Mouse (Mus musculus) right cerebral cortex, postnatal 4 days (tissue): ENCODE results near the gene Ccdc91.

Experiments used
- DNase-seq: peaks from one replicate; pipeline ENCODE4 v3.0.0-alpha.2; 2022

Gene Ccdc91

DNA sequence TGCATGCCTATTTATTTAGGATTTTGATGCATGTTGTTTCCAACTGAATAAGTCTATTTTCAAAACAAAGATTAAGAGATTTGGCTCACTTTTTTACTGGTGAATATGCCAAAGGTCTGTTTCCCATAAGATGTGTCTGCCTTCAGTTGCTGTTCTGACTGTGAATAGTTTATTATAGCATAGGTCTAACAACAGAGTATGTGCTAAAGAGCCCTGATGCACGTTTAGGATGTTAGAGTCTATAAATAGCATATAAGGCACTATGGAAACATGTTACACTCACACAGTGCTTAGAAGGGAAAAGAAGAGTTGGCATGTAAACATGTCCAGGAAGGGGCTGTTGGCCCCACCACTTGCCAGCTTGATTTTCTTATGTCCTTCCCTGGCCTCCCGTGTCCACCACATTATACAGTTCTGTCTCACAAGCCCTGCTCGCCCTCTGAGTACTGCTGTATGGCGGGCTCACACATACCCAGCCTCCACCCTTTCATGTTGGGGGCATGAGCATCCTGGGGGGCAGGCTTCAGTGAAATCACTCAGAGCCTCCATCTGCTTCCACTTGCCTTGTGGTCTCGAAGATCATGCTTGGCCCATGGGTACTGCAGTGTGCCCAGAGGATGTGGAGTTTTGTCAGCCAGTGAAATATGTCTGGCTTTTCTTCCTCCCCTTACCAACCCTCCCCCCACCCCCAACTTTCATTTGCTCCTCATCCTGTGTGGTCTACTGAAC is 99.0 kb downstream of the Ccdc91 start:
- no peak for DNase-seq

DNA sequence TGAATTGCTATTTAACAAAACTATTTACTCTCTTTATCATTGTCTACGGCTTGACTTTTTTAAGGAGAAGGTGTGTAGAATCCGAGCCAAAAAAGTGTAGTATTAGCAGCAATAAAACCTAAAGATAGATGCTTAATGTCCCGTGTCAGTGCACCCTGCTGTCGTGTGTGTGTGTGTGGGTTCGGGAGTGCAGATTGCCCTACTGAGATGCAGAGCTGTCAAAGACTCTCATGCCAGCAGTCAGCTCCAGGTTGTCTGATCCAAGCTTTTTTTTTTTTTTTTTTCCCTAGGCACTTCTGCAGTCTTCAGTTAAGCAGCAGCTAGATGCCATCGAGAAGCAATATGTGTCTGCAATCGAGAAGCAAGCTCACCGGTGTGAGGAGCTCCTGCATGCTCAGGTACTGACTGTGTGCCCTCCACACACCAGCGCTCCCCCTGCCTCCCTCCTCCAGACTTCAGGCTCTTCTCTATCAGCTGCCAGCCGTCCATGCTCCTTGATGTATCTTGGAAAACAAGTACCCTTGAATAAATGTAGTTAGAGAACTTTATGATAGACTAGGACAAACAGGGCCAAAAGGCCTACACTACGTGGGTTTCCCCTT is 99.7 kb downstream of the Ccdc91 start:
- DNase-seq, result no peak

DNA sequence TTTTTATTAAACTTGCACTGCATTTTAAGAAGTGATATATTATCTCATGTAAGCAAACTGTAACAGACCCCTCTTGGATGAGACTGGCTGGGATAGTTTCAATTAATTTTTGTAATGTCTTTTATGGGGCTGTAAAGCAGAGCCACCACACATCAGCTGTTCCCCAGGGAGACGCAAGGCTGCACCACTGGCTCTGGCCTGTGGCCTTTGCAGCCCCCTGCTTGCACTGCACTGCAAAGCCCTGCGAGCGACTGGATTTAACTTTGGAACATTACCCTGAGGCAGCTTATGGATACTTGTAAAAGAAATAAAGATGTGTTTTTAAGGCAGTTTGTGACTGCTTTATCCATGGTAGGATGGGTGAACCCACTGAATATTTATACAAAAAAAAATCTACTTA is 112.0 kb downstream of the Ccdc91 start:
- no peak for DNase-seq

DNA sequence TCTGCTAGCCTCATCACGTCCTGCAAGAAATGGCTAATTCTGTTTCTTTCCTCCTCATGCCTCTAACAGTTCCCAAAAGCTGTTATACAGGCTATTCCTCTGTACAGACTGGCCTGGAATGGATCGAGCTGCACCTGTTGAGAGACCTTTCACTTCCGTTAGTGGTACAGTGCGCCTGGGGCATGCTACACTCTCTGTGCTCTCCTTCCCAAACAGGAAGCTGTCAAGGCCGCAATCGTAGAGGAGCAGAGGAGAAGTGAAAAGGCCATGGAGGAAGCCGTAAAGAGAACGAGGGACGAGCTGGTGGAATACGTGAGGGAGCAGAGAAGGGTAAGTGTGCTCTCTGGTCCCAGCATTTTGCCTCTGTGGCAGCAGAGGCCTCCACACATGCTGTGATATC is 131.0 kb downstream of the Ccdc91 start:
- DNase-seq, result no peak

DNA sequence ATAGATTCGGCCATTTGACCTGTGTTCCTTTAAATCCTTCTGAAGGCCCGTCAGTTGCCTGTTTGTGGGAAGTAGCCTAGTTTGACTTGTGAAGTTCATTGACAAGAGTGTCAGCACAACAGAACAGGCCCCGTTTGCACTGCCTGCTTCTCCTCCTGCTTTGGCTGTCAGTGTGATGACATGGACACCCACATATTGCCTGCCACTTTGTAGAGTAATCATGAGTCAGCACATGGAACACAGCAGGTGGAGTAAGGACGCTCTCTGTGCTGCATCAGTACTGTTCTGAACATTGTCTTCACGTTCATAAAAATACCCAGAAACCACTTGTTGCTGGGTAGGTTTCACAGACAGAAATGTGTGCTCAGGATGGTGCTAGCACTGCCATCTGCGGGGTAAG is 132.0 kb downstream of the Ccdc91 start:
- DNase-seq, result no peak

DNA sequence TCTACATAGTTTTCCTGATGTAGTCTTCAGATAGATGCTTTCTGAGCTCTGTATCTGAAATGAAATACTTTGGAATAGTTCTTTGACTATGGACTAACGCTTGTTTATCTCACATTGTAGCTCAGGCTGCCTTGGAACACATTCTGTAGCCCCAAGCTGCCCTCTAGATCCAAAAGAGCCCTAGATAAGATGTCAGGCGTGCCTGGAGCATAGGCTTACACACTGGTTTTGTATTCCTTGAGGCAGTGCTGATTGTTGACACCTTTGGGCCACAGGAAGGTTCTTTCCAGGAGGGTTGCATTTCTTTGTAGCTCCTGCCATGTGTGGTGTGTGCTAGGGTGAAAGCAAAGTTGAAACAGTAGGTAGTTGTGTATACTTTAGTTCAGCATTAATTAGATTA is 139.7 kb downstream of the Ccdc91 start:
- no peak for DNase-seq

DNA sequence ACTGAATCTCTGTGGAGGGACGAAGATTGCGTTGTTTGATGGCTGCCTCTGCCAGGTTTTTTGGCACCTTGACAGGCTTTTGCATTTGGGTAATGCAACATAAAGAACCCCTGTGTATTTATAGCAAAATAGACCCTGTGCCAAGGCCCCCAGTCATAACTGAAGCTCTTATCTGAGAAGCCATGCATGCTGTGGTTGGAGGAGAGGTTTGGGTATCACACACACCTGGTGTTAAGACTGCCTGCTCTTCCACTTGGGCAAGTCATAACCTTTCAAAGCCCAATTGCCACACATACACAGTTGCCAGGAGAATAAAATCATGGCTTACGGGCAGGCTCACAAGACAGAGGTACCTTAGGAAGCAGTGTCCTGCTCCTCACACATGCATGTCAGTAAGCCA is 147.5 kb downstream of the Ccdc91 start:
- no peak for DNase-seq

DNA sequence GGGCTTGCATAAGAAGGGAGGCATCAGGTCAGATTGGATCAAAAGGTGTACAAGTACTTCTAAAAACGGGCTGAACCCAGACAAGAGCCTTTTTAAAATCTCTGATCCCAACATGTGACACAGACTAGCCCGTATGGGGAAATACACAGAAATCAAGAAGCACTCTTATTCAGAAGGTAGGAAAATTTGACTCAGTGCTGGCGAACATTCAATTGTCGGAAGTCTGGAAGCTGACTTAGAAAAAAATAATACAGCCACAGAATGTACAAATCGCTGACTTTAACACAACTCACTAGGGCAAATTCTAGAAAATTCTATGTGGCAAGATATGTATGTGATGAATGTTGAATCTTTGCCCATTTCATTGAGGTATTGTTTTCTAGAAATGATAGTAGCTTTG is 160.8 kb downstream of the Ccdc91 start:
- no peak for DNase-seq

DNA sequence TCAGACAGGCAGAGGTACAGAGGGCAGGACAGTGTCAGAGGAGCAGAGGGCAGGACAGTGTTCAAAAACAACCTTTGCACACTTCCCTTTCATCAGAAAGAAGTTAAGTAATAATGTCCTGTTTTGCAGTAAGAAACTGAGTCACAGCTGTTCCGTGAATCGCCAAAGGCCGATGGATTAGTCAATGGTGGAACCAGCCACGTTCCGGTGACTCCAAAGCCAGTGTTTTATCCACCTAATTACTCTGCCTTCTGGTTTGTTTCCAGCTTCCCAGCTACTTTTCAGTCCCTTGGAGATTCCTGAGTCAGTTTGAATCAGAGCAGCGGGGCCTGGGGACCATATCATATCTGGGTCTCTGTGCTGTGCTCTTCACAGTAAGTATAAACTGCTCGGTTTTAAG is 168.2 kb downstream of the Ccdc91 start:
- no peak for DNase-seq

DNA sequence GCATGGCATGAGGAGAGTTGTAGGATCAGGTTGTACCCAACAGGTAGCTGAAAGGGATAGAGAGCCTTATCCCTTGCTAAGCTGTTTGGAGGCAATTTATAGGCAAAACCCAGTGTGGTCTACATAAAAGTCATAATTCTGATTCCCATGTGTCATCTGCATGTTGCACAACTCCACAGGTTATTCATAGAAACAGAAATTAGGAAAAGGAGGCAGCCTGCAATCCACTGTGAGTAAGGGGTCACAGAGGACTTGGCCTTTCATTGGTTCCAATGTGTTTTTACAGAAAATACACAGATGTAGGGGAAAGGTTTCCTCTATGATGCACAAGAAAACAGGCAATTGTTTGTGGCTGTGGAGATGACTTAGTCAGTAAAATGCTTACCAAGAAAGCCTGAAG is 168.8 kb downstream of the Ccdc91 start:
- no peak for DNase-seq

DNA sequence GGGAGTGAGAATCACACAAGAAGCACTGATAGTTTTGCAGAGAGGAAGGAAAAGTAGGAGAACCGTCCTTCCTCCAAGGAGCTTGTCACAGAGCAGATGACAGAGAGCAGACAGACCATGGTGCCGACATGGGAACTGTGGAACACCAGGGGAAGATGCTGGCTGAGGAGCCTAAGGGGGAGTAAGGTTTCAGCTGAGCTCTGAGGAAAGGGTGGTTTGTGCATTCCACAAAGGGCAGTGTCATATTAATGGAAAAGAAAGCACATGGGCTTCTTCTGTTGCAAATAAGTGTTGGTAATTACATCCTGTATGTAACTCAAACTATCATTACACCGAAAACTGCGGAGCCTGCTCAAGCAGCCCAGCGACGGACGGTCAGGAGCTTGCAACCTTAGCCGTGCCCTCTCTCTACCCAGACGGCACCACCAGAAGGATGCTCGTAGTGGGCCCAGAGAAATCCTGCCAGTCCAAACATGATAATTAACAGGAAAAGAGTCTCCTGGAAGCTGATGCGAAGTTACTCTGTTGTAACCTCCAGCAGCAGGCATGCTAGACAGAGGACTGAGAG is 170.9 kb downstream of the Ccdc91 start:
- no peak for DNase-seq

DNA sequence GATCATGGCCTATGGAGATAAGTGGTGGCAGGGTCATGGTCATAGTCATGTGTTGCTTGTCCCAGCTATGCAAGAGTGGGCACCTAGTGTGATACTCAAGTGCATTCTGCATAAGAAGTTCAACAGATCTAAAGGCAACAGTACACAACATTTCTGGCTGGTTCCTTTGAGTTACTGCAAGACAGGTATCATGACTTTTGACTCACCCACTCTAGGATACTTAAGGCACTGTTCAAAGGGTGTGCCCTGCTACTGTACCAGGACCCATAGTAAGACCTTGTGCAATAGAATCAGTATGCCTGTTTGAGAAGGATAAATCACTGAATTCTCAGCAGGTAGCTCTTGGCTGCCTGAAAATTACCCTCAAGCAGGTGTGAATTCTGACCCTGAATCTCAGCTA is 182.4 kb downstream of the Ccdc91 start:
- no peak for DNase-seq

DNA sequence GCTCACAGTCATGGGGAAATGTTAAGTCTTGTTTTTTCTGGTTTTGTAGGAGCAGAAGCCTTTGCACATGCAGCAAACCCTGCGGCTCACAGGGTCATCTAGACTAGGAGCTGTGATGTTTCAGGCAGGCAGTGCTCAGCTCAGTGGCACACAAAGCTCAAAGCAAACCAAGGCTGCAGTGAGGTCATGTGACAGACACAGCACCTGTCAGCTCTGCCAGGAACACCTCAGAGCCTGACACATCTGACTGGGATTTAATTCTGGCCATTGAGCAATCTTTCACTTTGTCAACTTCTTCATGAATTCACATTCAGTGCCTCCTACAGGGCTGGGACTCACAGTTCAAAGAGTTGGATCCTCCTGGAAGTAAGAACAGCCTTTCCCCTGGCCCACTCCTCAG is 185.1 kb downstream of the Ccdc91 start:
- DNase-seq, result no peak

DNA sequence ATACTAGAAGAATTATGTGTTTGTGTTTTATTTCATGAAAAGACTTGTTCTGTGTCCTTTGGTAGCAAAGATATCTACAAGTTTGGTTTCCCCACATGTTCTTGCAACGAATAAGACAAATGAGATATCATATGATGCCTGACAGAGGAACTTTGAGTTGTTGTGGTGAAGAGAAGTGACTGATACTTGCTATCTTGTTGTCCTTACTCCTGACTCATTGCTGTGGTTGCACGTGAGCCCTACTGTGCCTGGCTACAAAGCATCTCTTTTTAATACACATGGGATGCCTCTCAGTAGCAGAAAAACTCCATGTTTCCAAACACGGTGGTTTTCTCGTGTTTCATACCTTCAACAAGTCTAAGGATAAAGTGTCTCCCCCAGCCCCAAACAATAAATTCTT is 186.2 kb downstream of the Ccdc91 start:
- no peak for DNase-seq

DNA sequence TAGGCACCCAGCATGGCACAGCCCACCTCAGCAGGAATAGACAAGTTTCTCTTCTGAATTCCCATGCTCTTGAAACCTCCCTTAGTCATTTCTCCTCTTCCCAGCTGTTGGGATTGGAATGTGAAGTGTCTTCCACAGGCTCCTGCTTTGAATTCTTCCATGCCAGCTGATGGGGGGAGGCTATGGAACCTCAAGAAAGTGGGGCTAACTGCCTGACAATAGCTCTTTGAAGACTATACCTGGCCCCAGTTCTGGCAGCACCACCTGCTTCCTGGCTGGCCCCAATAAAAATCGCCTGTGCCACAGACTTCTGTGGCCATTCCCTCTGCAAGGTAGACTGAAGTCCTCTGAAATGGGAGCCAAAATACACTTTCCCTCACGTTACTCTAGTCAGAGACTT is 187.0 kb downstream of the Ccdc91 start:
- DNase-seq, result no peak

DNA sequence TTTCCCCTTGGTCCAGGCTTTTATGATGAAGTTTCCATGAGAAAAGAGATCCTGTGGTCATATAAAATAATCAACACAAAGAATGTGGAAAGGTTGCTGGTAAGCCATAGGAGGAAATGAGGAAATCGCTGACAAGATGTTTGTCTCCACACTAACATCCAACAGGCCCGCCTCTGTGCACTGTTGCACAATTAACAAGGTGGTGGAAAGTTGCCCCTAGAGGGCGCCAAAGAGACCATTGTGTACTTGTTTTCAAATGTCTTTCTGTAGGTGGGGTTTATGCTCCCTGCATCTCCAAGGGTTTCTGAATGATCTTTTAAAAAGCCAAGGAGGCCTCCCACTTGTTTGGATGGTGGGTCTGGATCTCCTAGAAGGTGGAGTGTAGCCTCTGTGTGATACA is 188.7 kb downstream of the Ccdc91 start:
- DNase-seq, result peak; percentile 49

DNA sequence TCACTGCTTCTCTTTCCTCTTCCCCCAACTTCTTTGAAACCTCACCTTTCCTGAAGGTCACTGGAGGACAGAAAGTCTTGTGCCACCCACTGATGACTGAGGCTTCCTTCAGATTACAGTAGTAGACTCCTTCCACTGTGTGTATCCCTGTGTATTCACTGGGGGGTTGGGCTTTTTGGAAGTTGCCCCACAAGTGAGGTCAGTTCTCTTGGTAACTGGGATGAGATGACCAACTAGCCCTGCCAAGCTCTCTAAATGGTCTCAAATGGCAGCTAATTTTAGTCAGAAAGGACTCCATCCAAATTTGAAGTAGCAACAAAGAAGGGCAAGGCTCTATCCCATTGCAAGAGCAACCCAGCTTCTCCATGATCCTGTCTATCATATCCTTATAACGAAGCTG is 195.7 kb downstream of the Ccdc91 start:
- DNase-seq, result no peak

DNA sequence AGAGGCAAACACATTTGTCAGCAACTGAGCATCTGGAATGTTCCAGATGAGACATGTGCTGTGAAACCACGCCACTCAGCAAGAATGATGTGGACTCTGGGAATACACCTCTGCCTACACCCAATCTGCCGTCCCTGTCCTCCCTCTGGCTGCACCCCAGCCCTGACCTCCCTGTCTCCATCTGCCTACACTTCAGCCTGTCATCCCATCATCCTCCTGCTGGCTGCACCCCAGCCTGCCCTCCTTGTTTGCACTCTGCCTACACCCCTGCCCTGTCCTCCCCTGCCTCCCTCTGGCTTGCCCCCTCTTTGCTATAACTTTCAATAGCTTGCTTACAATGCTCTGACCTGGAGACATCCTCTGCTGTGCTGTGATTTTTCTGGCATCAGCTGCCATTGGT is 196.9 kb downstream of the Ccdc91 start:
- no peak for DNase-seq

DNA sequence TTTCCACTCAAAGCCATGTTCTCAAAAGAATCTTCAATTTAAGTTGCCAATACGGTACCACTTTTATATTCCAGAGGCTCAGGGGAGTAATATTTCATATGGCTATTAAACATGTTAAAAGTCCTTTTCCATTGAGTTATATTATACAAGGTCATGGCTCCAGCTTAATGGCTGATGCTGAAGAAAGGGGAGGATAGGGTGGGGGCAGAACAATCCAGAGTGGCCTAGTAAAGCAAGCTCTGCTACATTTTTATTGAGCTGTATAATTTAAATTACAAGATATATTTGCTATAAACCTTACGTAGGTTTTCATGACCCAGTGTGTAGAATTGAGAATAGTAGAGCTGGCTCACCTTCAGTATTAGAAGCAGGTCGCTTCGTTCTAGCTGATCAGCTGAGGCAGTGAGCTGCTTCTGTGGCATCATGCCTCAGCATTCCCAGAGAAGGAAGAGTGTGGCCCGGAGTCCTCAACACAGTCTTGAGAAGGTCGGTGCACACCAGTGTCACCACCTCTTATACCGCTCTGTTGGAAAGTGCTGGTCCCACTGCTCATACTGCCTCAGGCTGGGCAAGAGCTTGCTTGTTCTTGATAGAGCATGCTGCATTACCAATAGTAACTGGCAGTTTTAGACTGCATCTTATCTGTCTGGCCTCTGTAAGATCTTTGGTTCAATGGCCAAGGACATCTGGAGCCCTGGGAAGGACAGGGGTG is 199.6 kb downstream of the Ccdc91 start:
- DNase-seq, result no peak

DNA sequence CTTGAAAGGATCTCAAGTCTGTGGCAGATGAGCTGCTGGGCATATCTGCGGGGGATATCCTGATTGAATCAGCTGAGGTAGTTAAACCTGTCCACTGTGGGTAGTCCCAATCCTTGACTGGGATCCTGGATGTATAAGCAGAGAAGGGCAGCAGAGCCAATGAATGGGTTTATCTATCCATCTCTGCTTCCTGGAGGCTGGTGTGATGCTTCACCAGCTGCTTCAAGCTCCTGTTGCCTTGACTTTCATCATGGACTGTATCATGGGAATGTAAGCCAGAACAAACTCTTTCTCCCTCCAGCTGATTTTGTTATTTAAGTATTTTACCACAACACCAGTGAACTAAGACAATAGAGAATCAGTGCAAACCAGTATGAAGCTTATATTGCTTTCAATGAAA is 200.6 kb downstream of the Ccdc91 start:
- no peak for DNase-seq
